In the genomic region with DNA sequence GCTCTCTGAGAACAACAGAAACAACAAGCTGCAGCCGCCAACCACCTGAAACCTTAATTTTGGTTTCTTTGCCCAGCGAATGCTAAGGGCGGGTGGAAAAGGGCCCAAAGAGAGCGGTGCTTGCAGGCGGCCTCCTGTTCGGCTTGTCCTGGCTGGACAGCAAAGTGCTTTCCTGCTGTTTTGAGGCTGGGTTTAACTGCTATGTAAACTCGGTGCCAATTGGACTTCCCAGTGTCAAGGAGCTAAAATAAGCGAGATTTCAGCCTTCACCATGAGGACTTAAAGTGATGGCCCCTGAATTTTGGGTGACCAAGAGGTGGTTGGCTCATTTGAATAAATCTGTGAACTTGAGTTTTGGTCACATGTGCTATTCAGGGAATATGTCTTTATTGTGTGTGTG, we compare ENCODE assay signal across 12 mouse cellular contexts.
DNase-seq lines count a peak whose midpoint lies in the region; ATAC-seq lines count a peak whose summit lies in the region.
"Had no signal": no experiment of that assay in that cellular context is flagged by ENCODE, and none has a peak within 500 bp of the region (broad histone marks: within the 10 kb centered on the region; RNA-seq: fewer than 3 reads in every experiment).

No protein-coding gene starts in this region.

- ATAC-seq in neural tube, embryonic 11.5 days (ENCODE audit: insufficient read depth, low FRiP score, low TSS enrichment): no peak
- no peak for ATAC-seq in midbrain, embryonic 11.5 days (ENCODE audit: low FRiP score)
- ATAC-seq: Patski had no signal

- 19% methylated on average over 8 of the region's 8 CpGs for WGBS in neural tube, embryonic 11.5 days
- 22% methylated on average over 8 of the region's 8 CpGs for WGBS in midbrain, embryonic 11.5 days

- H3K4me3 ChIP-seq in neural tube, embryonic 11.5 days (ENCODE audit: low read depth, low read length): peak overlapping the region; percentile 73; the same call in 1 of the 2 replicates
- no peak overlapping the region for H3K4me3 ChIP-seq in midbrain, embryonic 11.5 days (ENCODE audit: low read depth, low read length)
- H3K4me3 ChIP-seq: megakaryocyte, embryonic 14.5 days had no signal

- H3K27me3 ChIP-seq in neural tube, embryonic 11.5 days (ENCODE audit: control insufficient read depth, insufficient read depth, low read length): no peaks in the 10 kb centered on the region
- no peaks in the 10 kb centered on the region for H3K27me3 ChIP-seq in midbrain, embryonic 11.5 days (ENCODE audit: control insufficient read depth, insufficient read depth, low read length)
- H3K27me3 ChIP-seq: Patski had no signal

- peak; percentile 46 for DNase-seq in adrenal gland, adult 2 months
- DNase-seq in adrenal gland, adult 18-20 months (ENCODE audit: low spot score in 2 of 2): no peak
- DNase-seq in neural tube, embryonic 11.5 days (ENCODE audit: low spot score): no peak
- no peak for DNase-seq in neural tube, embryonic 10.5 days (ENCODE audit: extremely low spot score, low spot score)
- no peak for DNase-seq in midbrain, embryonic 11.5 days (ENCODE audit: low spot score, missing footprints)
- no peak for DNase-seq in layer of hippocampus, postnatal 10 days (ENCODE audit: low spot score in 2 of 2)
- DNase-seq in thymus, postnatal 14 days: no peak
- DNase-seq in adrenal gland, postnatal 4 days (ENCODE audit: low spot score in 2 of 2): no peak
- DNase-seq: right cerebral cortex, postnatal 25 days; thymus, postnatal 4 days had no signal

- H3K4me1 ChIP-seq in neural tube, embryonic 11.5 days (ENCODE audit: control insufficient read depth, insufficient read depth, low read length): peaks cover 65% of the 10 kb centered on the region
- H3K4me1 ChIP-seq in midbrain, embryonic 11.5 days (ENCODE audit: control insufficient read depth, insufficient read depth, low read length): peaks cover 60% of the 10 kb centered on the region

- no peak overlapping the region for H3K27ac ChIP-seq in neural tube, embryonic 11.5 days (ENCODE audit: low read depth, low read length)
- no peak overlapping the region for H3K27ac ChIP-seq in midbrain, embryonic 11.5 days (ENCODE audit: low read depth, low read length)

- no peaks in the 10 kb centered on the region for H3K9me3 ChIP-seq in neural tube, embryonic 11.5 days (ENCODE audit: control insufficient read depth, low read length)
- H3K9me3 ChIP-seq in midbrain, embryonic 11.5 days (ENCODE audit: control insufficient read depth, low read length): no peaks in the 10 kb centered on the region
- H3K9me3 ChIP-seq: megakaryocyte, embryonic 14.5 days had no signal

- no peaks in the 10 kb centered on the region for H3K36me3 ChIP-seq in neural tube, embryonic 11.5 days (ENCODE audit: control insufficient read depth, insufficient read depth, low read length)
- H3K36me3 ChIP-seq in midbrain, embryonic 11.5 days (ENCODE audit: control insufficient read depth, insufficient read depth, low read length): no peaks in the 10 kb centered on the region

- peak overlapping the region; percentile 96 for H3K4me2 ChIP-seq in neural tube, embryonic 11.5 days (ENCODE audit: low read depth)
- H3K4me2 ChIP-seq in midbrain, embryonic 11.5 days: peak overlapping the region; percentile 93; the same call in 1 of the 2 replicates

- H3K9ac ChIP-seq in neural tube, embryonic 11.5 days (ENCODE audit: low read length): no peak overlapping the region
- no peak overlapping the region for H3K9ac ChIP-seq in midbrain, embryonic 11.5 days (ENCODE audit: low read length)
